Mouse (Mus musculus) C2C12 (cell line): ENCODE measurements around the gene Slc25a12.

ENCODE experiments used
- MAX ChIP-seq: IDR thresholded peaks from one replicate; pipeline ENCODE4 v1.6.1; 2011; ENCODE audit warnings: mild to moderate bottlenecking, control low read depth
- MYOD1 ChIP-seq: IDR thresholded peaks from one replicate; pipeline ENCODE4 v1.6.1; 2011; ENCODE audit warnings: low read depth; ENCODE audit not compliant: control insufficient read depth, insufficient read length

DNA sequence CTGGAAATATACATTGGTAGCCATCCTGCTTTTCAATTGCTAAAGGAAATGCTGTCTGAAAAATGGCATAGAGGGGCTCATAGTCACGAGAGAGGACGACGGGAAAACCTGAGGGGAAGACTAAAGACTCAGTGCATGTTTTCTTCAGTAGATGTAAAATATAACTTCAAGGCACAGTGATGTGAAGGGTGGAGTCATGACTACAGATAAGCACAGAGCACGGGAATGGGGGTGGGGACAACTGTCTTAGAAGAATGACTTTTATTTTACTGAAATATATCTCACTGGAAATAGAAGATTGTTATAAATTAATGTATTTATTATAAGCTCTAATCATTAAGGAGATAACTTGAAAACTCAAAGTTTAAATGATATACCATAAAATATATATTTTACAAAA is 97.5 kb downstream of the Slc25a12 start:
- TF ChIP-seq MYOD1 (no peak), MAX (no peak)
